Mouse (Mus musculus) frontal cortex, postnatal 25 days (tissue): ENCODE measurements around the gene Myo16.

ENCODE experiments used
- DNase-seq, 2 experiments: peaks; one replicate each; pipeline ENCODE4 v3.0.0; 2022; ENCODE audit warnings: low spot score in 2 of 2

Gene Myo16

DNA sequence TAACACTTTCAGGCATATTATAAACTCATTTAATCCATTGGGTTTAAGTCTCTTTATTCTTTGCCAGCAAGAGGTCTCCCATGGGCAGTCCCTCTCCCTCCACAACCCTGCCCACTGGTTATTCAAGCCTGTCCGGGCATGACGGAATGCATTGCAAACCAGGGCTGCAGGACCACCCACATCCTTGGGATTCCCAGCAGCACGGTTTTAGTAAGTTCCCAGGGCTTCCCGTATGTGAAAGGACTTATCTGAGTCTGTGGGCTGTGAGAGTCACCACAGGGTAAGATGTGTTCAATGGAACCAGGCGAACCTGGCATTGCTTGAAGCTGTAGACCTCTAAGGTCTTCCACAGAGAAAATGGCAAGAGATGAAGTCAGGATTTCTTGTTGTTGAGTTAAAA, 471.6 kb downstream of the Myo16 start:
- no peak for DNase-seq

DNA sequence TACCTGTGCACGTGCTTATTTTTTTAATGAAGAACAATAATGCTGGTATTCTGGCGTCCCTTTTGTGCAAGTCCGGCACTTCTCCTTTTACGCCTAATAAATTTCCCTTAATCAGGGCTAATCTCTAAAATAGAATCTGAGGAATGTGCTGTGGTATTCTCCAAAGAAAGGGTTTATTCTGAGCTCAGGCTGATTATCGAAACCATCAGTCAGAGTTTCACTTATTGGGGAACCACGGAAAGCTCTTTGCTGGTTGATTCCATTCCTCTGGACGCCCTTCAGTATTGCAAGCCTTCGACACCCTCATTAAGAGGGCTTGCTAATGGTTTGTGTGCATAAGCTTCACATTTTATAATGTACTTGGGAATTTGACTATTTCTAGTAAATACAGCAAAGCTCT, 475.0 kb downstream of the Myo16 start:
- no peak for DNase-seq

DNA sequence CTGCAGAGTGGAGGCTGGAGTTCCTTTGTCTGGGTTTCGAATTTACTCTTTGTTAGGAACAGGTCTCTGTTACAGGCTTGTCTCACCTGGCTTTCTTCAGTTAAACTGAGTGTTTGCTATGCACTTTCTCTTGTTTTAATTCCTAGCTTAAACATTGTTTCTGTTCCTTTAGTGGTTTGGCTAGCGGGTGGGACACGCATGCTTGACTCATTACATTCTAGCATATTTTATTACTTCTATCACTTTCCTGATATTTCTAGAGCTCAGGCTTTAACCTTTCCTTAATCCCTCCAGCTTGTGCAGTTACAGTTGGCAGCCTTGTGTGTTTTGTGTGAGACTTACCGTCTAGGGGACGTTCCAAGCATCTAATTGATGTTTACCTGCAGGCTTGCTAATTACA, 476.2 kb downstream of the Myo16 start:
- no peak for DNase-seq

DNA sequence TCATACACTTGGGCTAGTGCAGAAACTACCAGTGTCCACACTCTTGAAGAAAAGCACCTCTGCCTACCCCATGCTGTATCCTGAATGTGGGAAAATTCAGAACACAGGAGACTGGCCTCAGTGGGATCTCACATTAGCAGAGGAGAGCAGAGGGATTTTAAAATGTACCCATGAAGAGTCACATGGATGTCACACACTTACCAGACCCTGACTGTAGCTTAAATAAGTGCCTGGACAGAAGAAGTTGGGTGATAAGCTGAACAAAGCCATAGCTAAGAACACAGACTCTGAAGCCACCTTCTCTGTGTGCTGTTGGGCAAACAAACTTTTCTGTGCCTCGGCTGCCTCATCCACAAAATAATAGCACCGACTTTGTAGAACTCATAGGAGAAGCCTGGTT, 477.3 kb downstream of the Myo16 start:
- no peak for DNase-seq

DNA sequence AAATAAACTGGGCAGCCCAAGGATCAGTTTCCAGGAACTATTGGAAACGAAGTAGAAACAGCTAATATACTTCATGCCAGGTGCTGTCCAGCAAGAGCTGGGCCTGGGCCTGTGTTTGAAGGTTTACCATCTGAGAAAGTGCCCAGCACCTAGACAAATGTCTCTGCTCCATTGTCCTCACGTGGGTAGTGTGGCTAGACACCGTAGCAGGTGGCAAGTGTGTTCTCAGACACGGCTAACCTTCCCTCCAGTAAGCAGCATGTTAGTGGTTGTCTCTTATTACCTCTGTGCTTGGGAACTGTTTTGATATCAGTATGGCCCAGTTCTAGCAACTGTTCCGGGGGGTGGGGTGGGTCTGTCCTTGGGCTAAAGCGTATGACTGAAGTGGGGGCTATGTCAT, 478.9 kb downstream of the Myo16 start:
- no peak for DNase-seq

DNA sequence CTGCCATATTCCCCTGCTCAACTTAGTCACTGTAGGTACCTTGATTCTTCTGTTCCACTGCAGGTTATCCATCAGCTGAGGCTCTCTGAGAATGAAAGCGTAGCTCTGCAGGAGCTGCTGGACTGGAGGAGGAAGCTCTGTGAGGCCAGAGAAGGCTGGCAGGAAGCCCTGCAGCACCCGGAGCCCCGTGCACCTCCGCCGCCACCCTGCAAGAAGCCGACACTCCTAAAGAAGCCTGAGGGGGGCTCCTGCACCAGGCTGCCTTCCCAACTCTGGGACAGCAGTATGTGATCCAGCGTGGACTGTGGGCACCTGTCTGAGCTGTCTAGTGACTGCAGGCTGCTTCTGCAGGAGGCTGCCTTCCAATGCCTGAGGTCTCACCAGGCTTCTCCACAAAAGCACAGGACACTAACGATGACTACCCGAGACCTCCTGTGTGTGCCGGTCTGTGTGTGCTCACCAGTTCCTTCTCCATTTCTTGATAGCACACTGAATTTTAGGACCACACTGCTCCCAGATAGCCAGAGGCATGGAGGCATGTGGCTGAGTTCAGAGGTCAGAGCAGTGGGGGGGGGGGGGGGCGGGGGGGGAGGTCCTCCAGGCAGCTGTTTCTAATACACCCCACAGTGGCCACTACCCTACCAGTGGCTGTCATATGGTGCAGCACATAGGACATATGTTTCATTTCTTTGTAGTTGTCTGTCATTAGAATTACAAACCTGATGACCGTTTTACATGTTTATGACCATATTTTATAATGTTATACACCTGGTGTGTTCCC, 479.8 kb downstream of the Myo16 start:
- no peak for DNase-seq

DNA sequence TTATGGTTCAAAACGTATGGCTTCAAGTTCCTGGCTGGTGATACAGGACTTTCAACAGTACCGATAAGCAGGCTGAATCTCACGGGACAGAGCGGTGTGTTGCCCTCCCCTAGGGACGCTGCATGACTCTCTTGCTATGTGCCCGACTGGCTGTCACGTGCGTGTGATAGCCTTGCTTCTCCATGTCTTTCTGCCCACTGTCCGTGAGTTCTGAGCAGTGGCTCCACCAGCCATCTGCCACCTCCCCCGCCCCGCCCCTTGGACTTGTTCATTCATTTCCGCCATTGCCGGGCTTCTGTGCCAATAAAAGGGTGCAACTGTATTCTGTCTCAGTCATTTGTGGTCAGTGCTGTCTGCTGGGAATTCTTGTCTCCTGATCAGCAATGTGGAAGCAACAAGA, 480.7 kb downstream of the Myo16 start:
- no peak for DNase-seq

DNA sequence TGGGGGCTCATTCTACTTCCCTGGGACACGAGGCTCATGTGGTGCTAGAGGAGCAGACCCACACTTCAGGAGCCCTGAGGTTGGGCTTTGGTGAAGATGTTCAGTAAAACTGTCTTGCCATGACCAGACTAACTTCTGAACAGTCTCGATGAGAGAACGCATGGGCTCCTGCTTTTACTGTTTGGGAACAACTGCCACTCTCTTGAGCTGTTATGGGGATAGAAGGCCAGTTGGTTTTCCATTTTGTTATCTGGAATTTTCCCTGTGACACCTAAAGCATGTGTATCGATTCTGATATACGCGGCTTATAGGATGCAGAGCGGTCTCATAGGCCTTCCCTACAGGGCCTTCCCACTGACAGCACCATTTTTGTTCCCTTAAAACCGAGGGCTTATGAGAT, 485.2 kb downstream of the Myo16 start:
- DNase-seq: no peak

DNA sequence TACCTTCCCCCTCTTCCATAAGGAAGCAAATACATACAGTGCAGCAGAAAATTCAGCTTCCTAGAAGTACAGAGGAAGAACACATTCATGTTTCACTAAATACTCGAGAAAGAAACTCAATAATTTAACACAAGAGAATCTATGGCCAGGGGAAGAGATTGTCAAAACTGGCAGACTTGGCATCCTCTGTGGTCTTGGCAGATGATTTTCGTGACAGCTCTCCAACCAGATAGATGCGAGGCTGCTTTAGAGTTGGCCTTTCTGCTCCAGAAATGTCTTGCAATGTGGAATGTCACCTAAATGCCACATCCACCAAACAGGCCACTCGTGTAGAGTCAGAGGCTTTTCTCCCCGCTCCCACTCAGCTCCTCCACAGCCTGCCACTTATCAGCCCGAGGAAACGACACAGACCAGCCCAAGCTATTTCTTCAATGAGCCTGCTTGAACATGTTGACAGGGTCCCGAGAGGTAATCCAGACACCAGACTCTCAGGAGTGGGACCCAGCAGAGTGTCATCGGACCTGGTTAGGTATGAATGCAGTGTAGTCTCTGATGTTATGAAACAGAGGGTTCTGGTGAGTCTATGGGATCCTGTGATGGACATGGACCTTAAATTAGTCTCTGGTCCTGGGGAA, 486.6 kb downstream of the Myo16 start:
- DNase-seq: no peak

DNA sequence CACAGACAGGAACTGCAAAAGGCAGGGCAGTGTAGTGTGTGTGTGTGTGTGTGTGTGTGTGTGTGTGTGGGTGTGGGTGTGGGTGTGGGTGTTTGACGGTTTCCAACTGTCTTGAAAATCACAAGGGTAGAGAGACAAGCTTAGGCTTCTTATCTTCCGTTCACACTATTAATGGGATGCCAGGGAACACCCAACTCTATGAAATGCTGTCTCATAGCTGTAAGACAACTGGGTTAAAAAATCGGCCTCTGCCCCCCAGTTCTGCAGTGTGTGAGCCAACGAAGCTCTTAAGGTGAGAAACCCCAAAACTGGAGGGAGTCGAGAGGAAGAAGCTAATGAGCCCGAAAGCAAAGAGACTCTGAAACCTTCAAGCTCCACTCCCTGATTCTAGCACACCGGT, 487.1 kb downstream of the Myo16 start:
- no peak for DNase-seq

DNA sequence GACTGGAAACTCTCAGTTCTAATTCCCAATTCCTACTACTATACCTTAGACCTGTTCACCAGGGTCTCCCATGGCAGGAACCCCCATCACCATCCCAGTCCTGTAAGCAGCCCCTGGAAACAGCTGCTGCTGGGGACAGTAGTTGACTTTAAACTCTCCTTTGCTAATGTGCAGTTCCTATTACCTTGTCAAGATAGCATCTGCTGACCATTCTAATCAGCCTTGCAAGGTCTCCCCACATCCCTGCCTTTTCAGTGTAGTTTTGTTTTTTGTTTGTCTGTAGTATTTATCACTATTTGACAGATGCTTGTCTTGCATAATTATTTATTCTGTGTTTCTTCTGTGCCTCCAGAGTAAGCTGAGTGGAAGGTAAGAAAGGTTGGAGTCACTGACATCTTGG, 487.6 kb downstream of the Myo16 start:
- DNase-seq: no peak

DNA sequence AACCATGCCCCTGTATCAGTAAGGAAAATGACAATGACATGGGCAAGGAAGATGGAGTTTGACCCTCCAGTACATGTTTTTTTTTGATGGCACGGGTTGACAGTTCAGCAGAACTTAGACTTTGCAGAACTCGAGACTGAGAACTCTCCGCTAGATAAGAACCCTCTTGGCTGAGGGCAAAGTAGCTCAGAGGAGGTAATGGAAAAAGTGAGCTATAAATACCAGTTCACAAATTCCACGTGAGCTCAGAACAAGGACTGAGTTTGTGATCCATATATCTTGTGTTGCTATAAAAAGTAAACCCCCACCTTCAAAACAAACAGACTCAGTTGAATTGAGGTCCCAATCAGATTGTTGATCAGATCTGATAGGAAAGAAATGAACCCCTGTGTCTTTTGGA, 489.5 kb downstream of the Myo16 start:
- DNase-seq: no peak

DNA sequence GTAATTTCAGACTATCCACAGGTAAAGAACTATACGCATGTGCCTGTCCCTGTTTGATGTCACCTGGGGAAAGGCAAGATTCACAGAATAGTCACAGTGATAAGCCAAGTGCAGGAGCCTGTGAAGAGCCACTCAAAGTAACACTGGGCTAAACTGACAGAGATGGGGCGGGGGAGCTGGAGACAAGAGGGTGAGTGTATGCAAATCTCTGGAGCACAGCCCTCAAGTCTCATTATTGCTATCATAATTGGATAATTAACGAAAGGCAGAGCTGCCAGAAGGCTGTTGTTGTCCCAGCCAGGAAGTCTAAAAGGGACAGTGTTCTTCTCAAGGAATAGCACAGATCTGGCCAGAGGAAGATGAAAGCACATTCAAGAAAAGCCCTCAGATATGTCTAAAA, 490.8 kb downstream of the Myo16 start:
- DNase-seq: no peak

DNA sequence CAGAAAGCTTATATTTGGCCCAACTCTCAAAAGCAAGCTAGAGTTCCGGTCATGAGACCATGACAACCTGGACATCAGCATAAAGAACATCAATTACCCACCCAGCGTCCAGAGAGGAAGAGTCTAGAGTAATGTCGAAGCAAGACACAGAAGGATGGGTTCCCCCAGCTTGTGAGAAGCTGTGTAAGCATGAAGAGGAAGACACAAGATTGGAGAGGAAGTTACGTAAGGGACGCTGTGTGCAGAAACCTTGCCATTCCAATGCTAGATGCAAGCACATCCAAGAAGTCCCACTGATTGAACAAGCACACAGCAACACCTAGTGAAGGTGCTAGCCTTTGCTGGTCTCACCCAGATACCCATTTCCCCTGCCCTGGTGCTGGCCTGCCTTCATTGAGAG, 492.0 kb downstream of the Myo16 start:
- DNase-seq: no peak

DNA sequence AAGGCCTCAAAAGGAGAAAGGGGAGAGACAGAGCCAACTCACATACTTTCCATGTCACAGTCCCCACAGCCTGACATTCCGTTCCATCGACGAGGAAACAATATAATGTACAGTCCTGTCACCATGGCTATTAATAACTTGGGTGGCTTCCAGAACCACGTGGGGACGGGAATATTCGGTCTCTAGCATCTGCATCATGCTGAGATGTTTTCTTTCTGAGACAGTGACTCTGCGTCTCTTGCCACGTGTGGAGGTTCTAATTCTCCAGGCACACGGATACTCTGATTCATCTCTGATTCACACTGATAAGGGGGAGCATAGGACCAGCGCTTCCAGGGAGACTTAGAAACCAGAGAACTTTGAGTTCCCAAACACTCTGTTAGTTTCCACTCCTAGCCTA, 492.8 kb downstream of the Myo16 start:
- DNase-seq: no peak

DNA sequence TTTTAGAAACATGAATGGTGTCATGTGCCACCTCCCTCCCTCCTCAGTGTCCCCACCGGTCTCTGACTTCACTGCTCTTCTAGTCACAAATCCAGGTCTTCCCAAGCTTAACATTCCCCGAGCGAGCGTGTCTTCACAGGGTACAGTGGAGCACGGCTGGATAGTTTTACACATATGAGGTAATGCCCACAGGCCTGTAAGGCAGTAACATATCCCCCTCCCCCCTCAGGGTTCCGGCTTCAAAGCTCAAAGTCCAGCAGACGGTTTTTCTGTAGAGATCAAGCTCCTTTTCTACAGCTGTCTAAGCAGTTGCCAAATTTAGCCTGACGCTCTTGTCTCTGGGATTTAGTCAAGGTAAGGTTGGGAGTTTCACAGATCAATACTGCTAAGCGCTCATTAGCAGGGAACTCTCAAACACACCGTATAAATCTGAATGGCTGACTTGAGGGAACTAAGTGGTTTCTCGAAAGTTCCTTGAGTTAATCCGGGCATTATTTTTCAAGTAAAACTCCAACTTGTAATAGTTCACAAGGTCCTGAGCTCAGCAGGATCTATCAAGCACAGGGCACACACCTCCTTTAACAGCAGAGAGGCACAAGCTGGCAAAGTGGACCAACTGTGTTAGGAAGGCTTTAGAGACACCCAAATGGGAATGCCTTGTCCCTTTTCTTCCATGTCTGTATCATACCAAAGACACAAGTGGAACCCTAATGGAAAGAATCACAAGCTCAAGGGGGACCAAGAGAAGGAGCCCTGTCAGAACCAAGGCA, 498.0 kb downstream of the Myo16 start:
- no peak for DNase-seq

DNA sequence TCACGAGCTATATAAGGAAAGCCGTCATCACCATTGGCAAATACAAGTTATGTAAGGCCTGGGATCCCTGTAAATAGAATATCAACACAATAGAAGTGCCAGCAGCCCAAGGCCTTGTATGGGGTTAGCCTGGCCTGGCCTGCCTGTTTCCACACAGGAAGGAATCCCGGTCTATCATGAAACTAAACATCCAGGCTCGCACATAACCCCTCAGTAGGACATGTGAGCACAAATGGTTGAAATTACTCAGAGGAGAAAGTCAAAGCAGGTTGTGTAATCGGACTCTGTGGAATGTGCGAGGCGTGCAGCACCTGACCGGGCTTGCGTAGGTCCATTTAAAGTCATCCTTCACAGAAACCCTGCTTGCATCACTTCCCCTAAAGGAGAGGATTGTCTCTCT, 499.6 kb downstream of the Myo16 start:
- DNase-seq: no peak

DNA sequence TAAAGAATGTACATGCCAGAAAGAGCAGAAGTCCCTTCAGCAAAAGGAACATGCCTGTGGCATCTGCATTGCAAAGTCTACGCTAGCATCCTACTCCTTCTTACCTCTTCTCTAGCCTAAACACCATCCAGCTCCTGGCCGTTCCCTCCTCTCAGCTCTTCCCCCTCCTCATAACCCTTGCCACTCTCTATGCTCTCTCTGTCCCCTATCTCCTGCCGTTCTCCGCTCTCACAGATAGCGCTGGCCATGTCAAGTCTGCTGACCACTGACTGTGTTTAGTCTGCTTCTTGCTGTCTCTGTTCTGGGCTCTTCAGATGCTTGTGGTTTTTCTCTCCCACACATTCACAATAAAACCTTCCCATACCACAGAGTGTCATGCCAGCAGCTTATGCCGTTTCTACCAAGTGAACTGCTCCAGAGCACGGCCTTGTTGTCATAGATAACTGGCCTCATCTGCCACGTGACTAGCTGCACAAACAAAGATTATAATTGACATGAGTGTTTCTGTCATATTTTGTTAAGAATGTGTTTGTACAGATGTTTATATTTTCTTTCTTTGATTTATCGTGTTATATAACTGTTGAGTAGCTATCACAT, 501.3 kb downstream of the Myo16 start:
- DNase-seq: no peak

DNA sequence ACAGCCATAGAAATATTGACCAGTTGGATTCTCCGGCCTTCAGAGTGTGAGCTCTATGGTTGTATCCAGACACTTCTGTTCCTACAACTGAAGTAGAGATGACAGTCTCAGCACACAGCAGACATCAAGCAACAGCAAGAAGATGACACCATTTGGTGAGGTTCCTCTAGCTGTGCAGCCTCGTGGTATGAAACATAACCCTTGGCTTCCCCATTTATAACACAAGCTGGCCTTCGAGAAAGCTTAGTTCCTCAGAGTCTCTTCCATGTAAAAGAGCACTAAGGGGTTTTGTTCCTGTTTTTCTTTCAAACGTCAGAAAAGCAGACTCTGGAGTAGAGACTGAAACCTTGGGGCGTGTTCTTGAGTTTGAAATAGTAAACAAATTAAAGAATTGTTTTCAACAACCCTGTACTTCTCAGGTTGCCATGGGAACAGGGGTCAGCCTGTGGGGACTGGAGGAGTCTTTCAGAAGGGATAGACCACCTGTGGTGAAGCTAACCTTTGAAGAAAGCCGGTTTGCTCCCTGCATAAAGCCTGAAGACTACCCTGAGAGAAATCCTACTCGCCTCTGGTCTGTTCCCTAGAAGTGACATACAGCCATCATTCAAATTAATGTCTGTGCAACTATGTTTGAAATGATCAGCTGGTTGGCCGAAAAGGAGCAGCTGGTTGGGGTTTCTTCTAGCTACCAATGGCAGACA, 510.2 kb downstream of the Myo16 start:
- no peak for DNase-seq

DNA sequence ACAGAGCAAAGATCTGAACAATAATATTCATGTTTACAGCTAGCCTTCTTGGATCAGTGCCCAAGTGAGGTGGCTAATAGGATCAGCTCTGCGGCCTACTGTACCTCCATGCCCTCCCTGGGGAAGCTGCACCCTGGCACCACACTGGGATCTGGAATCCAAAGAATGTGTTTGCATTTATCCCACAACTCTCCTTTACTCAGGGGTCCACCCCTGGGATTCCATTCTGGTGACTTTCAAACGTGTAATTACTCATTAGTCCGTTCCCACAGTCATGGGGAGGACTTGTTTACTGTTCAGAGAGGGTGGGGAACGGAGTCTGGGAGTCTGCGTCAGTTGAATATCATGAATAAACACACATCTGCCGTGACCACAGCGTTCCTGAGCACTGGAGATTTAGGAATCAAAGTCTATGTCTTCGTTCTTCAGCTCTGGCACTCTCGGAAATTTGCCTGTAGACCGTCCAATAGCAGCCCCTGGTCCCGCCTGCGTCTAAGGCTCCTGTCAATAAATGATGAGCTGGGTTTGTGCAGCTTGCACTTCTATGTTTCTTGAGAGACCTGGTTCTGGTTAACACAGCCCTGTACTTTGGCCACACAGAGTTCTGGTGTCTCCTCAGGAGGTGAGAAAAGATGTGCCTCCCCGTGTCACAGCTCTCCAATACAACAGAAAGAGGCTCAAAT, 511.3 kb downstream of the Myo16 start:
- no peak for DNase-seq

DNA sequence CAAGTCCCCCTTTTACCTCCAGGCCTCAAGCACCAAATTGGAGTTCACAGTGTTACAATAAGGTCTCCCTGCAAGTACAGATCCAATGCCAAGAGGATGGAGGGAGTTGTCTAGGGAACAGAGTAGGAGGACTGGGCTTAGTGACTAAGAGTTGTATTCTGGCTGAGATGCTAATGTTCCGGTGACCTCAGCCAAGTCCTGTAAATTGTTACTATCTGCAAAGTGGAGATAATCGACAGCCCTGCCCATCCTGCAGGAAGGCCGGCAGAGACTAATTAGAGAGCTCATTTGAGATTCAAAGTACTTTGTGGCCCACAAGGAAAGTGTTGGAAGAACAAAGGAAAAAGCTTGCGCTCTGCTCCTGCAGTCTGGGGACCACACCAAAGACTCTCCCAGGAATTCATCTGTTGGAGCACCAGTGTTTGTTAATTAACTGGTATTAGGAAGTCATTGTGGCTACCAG, 512.1 kb downstream of the Myo16 start:
- DNase-seq: no peak
